Mouse (Mus musculus): Measurements from ENCODE around the gene Ugt1a8. TPM values are rescaled to one million over a fixed set of nuclear protein-coding genes. Genes with fewer than 3 reads are reported as not detected.
"Not testable (repeated sequence)": the region's sequence is repeated elsewhere in the genome, so short reads cannot be mapped to it uniquely, and the experiment has no call there.

The Ugt1a8 gene
- polyA plus RNA-seq, 1 experiment: not detected

GRCm38 (mm10) chr1:88133908-88134456 lies 46.4 kb downstream of the Ugt1a8 start:
- Histone ChIP-seq H3K79me3 (ENCODE audit: low read depth) (no peaks in the 10 kb centered on the region), H3K36me3 (ENCODE audit: control insufficient read depth, insufficient read depth) (no peaks in the 10 kb centered on the region), H3K27me3 (ENCODE audit: control insufficient read depth, insufficient read depth, insufficient read length) (no peaks in the 10 kb centered on the region), H3K4me3 (ENCODE audit: insufficient read depth, poor library complexity, severe bottlenecking) (no peak overlapping the region), H3ac (ENCODE audit: control insufficient read depth, insufficient read length, low read depth) (no peak overlapping the region), H3K79me2 (ENCODE audit: control insufficient read depth, insufficient read depth) (no peaks in the 10 kb centered on the region)
- no peak for TF ChIP-seq CEBPB (IDR thresholded peaks at IDR 0.05; ENCODE audit: low read depth)
- TF ChIP-seq USF1 (IDR thresholded peaks at IDR 0.05; ENCODE audit: low read depth): no peak
- TF ChIP-seq MAX (IDR thresholded peaks at IDR 0.05): no peak
- TF ChIP-seq MYOG (IDR thresholded peaks at IDR 0.05; ENCODE audit: control insufficient read depth, extremely low read depth, insufficient read length): no peak
- no peak for TF ChIP-seq FOSL1 (IDR thresholded peaks at IDR 0.05; ENCODE audit: insufficient read depth, low read length, poor library complexity, severe bottlenecking)
- no peak for TF ChIP-seq CTCF (IDR thresholded peaks at IDR 0.05; ENCODE audit: control insufficient read depth, insufficient read depth, insufficient read length)
- TF ChIP-seq MYOD1 (IDR thresholded peaks at IDR 0.05; ENCODE audit: control insufficient read depth, insufficient read length, low read depth): no peak

GRCm38 (mm10) chr1:88134457-88135011 lies 46.9 kb downstream of the Ugt1a8 start, which contains the start of gene Ugt1a6a:
TSS of gene Ugt1a6a (plus strand) at chr1:88134809.
- not testable (repeated sequence) for H3K27me3 ChIP-seq (ENCODE audit: control insufficient read depth, insufficient read depth, insufficient read length); H3K79me2 ChIP-seq (ENCODE audit: control insufficient read depth, insufficient read depth); H3ac ChIP-seq (ENCODE audit: control insufficient read depth, insufficient read length, low read depth); H3K36me3 ChIP-seq (ENCODE audit: control insufficient read depth, insufficient read depth); H3K79me3 ChIP-seq (ENCODE audit: low read depth); H3K4me3 ChIP-seq (ENCODE audit: insufficient read depth, poor library complexity, severe bottlenecking)
- TF ChIP-seq CEBPB (IDR thresholded peaks at IDR 0.05; ENCODE audit: low read depth): peak; percentile 10

- not testable (repeated sequence) for H3K27me3 ChIP-seq (ENCODE audit: control insufficient read depth, insufficient read depth, insufficient read length); H3K4me3 ChIP-seq (ENCODE audit: insufficient read depth, poor library complexity, severe bottlenecking); H3K79me3 ChIP-seq (ENCODE audit: low read depth); H3K79me2 ChIP-seq (ENCODE audit: control insufficient read depth, insufficient read depth); H3ac ChIP-seq (ENCODE audit: control insufficient read depth, insufficient read length, low read depth); H3K36me3 ChIP-seq (ENCODE audit: control insufficient read depth, insufficient read depth)
Observed at GRCm38 (mm10) chr1:88135229-88135904, 47.8 kb downstream of the Ugt1a8 start.

- Histone ChIP-seq H3ac (ENCODE audit: control insufficient read depth, insufficient read length, low read depth) (no peak overlapping the region), H3K79me2 (ENCODE audit: control insufficient read depth, insufficient read depth) (no peaks in the 10 kb centered on the region), H3K79me3 (ENCODE audit: low read depth) (no peaks in the 10 kb centered on the region), H3K27me3 (ENCODE audit: control insufficient read depth, insufficient read depth, insufficient read length) (no peaks in the 10 kb centered on the region), H3K4me3 (ENCODE audit: insufficient read depth, poor library complexity, severe bottlenecking) (no peak overlapping the region), H3K36me3 (ENCODE audit: control insufficient read depth, insufficient read depth) (no peaks in the 10 kb centered on the region)
- TF ChIP-seq MYOD1 (IDR thresholded peaks at IDR 0.05; ENCODE audit: control insufficient read depth, insufficient read length, low read depth) (no peak), MYOG (IDR thresholded peaks at IDR 0.05; ENCODE audit: control insufficient read depth, extremely low read depth, insufficient read length) (no peak)
Observed at GRCm38 (mm10) chr1:88136646-88137045, 49.0 kb downstream of the Ugt1a8 start.

- Histone ChIP-seq H3K36me3 (ENCODE audit: control insufficient read depth, insufficient read depth) (no peaks in the 10 kb centered on the region), H3ac (ENCODE audit: control insufficient read depth, insufficient read length, low read depth) (no peak overlapping the region), H3K79me2 (ENCODE audit: control insufficient read depth, insufficient read depth) (no peaks in the 10 kb centered on the region), H3K79me3 (ENCODE audit: low read depth) (no peaks in the 10 kb centered on the region), H3K27me3 (ENCODE audit: control insufficient read depth, insufficient read depth, insufficient read length) (no peaks in the 10 kb centered on the region), H3K4me3 (ENCODE audit: insufficient read depth, poor library complexity, severe bottlenecking) (no peak overlapping the region)
- TF ChIP-seq USF1 (IDR thresholded peaks at IDR 0.05; ENCODE audit: low read depth) (no peak), CTCF (IDR thresholded peaks at IDR 0.05; ENCODE audit: control insufficient read depth, insufficient read depth, insufficient read length) (no peak), MAX (IDR thresholded peaks at IDR 0.05) (no peak), MYOG (IDR thresholded peaks at IDR 0.05; ENCODE audit: control insufficient read depth, extremely low read depth, insufficient read length) (no peak), MYOD1 (IDR thresholded peaks at IDR 0.05; ENCODE audit: control insufficient read depth, insufficient read length, low read depth) (no peak), CEBPB (IDR thresholded peaks at IDR 0.05; ENCODE audit: low read depth) (no peak), FOSL1 (IDR thresholded peaks at IDR 0.05; ENCODE audit: insufficient read depth, low read length, poor library complexity, severe bottlenecking) (no peak)
Observed at GRCm38 (mm10) chr1:88137264-88137663, 49.7 kb downstream of the Ugt1a8 start.

GRCm38 (mm10) chr1:88138145-88138544 lies 50.5 kb downstream of the Ugt1a8 start:
- H3K36me3 ChIP-seq (ENCODE audit: control insufficient read depth, insufficient read depth): no peaks in the 10 kb centered on the region
- H3K79me2 ChIP-seq (ENCODE audit: control insufficient read depth, insufficient read depth): no peaks in the 10 kb centered on the region
- no peak overlapping the region for H3K4me3 ChIP-seq (ENCODE audit: insufficient read depth, poor library complexity, severe bottlenecking)
- no peak overlapping the region for H3ac ChIP-seq (ENCODE audit: control insufficient read depth, insufficient read length, low read depth)
- H3K27me3 ChIP-seq (ENCODE audit: control insufficient read depth, insufficient read depth, insufficient read length): no peaks in the 10 kb centered on the region
- no peaks in the 10 kb centered on the region for H3K79me3 ChIP-seq (ENCODE audit: low read depth)
- no peak for TF ChIP-seq CEBPB (IDR thresholded peaks at IDR 0.05; ENCODE audit: low read depth)

- H3K27me3 ChIP-seq (ENCODE audit: control insufficient read depth, insufficient read depth, insufficient read length); H3K4me3 ChIP-seq (ENCODE audit: insufficient read depth, poor library complexity, severe bottlenecking); H3K79me3 ChIP-seq (ENCODE audit: low read depth); H3K36me3 ChIP-seq (ENCODE audit: control insufficient read depth, insufficient read depth); H3ac ChIP-seq (ENCODE audit: control insufficient read depth, insufficient read length, low read depth); H3K79me2 ChIP-seq (ENCODE audit: control insufficient read depth, insufficient read depth): not testable (repeated sequence)
Observed at GRCm38 (mm10) chr1:88140492-88140891, 52.9 kb downstream of the Ugt1a8 start.

All from C2C12 (cell line).